Mouse (Mus musculus) stomach, postnatal 0 days (tissue): ENCODE results near the gene Stk25. TPM values are rescaled to one million over a fixed set of nuclear protein-coding genes. Genes with fewer than 3 reads are reported as not detected.
A peak's percentile ranks its signal among the peaks of the same experiment; 100 is the strongest.

Experiments
- ATAC-seq: fragments of 200-750 bp; cut with Nextera tagmentation; 2 replicates; pipeline ENCODE4 v1.8.0; 2017; ENCODE audit not compliant: low FRiP score, low TSS enrichment
- DNase-seq: peaks from one replicate; pipeline ENCODE4 v3.0.0-alpha.2; 2016; ENCODE audit warnings: low spot score
- H3K27ac ChIP-seq: fragments of 300-500 bp; sonication (generic); replicated peaks from 2 replicates; pipeline ENCODE4 v1.5.1; 2014; ENCODE audit warnings: mild to moderate bottlenecking, control low read depth
- H3K27me3 ChIP-seq: fragments of 300-500 bp; sonication (generic); 2 replicates; pipeline ENCODE4 v1.6.1; 2014; ENCODE audit warnings: low read length; ENCODE audit not compliant: control insufficient read depth, insufficient read depth
- H3K36me3 ChIP-seq: fragments of 300-500 bp; sonication (generic); 2 replicates; pipeline ENCODE4 v1.6.1; 2014; ENCODE audit warnings: low read length, mixed read lengths; ENCODE audit not compliant: control insufficient read depth, insufficient read depth
- H3K4me1 ChIP-seq: fragments of 300-500 bp; sonication (generic); replicated peaks from 2 replicates; pipeline ENCODE4 v1.6.1; 2014; ENCODE audit warnings: antibody characterized with exemption; ENCODE audit not compliant: control insufficient read depth, insufficient read depth
- H3K4me2 ChIP-seq: fragments of 300-500 bp; sonication (generic); replicated peaks from 2 replicates; pipeline ENCODE4 v1.6.1; 2014; ENCODE audit warnings: low read depth, mild to moderate bottlenecking, control low read depth, moderate library complexity
- H3K4me3 ChIP-seq: fragments of 300-500 bp; sonication (generic); 2 replicates; pipeline ENCODE4 v1.5.1; 2014; ENCODE audit warnings: low read depth, low read length, control low read depth
- H3K9ac ChIP-seq: fragments of 300-500 bp; sonication (generic); 2 replicates; pipeline ENCODE4 v1.6.1; 2014; ENCODE audit warnings: mild to moderate bottlenecking, low read length, control low read depth, mixed read lengths
- H3K9me3 ChIP-seq: fragments of 300-500 bp; sonication (generic); 2 replicates; pipeline ENCODE4 v1.6.1; 2016; ENCODE audit warnings: low read length; ENCODE audit not compliant: control insufficient read depth
- CTCF ChIP-seq: IDR thresholded peaks from 2 replicates; pipeline ENCODE4 v1.5.1; 2016; ENCODE audit warnings: antibody characterized with exemption, low read depth, mild to moderate bottlenecking, moderate library complexity
- EP300 ChIP-seq: optimal IDR thresholded peaks from 2 replicates; pipeline ENCODE3; 2016; ENCODE audit warnings: antibody characterized with exemption
- WGBS: fragments of 180-500 bp; shearing (Covaris S2); extraction: QIAGEN DNeasy Blood & Tissue Kit; methylation state at CpG from one replicate; pipeline ENCODE4 v1.1.7; 2014; 5-methylcytosine and 5-hydroxymethylcytosine counted together
- polyA plus RNA-seq: library from polyadenylated mRNA; unstranded; fragments of >200 nt; fragmentation: Nextera tagmentation; extraction: Ambion mirVana; gene quantifications from 2 replicates; pipeline ENCODE4 v1.2.1, GENCODE M21; 2015

Stk25 gene
- polyA plus RNA-seq, 1 experiment from 2014 or later = 107 TPM

DNA sequence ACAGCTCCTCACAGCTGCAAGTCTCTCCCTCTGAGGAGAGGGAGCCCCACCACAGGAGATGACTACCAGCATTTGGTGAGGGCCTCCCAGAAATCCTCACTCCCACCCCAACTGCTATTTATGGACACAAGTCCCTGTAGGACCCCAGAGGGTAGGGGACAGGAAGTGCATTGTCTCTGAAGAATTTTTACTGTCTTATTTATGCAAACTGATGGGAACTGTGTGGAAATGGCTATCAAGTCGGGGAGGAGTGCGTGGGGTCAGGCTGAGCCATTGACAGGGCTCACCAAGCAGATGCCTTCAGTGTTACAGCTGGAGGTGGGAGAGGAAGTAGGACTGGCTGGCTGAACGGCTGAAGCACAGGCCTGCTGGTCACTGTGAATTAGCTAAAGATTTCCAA is 38.9 kb upstream of the Stk25 start:
- no peak overlapping the region for H3K27ac ChIP-seq
- H3K36me3 ChIP-seq = no peaks in the 10 kb centered on the region; the same call in 1 of the 2 replicates
- H3K4me3 ChIP-seq = no peak overlapping the region
- H3K4me1 ChIP-seq = no peaks in the 10 kb centered on the region
- H3K9me3 ChIP-seq = no peaks in the 10 kb centered on the region
- H3K9ac ChIP-seq = no peak overlapping the region
- DNase-seq = no peak
- WGBS = 32% methylated on average over 3 of the region's 3 CpGs
- H3K4me2 ChIP-seq = no peak overlapping the region
- ATAC-seq = no peak
- no peak for TF ChIP-seq EP300
- TF ChIP-seq CTCF = no peak
- H3K27me3 ChIP-seq = no peaks in the 10 kb centered on the region

- Histone ChIP-seq H3K27ac (peak overlapping the region; percentile 35; the same call in 1 of the 2 replicates), H3K27me3 (no peaks in the 10 kb centered on the region), H3K9me3 (no peaks in the 10 kb centered on the region), H3K4me3 (no peak overlapping the region), H3K4me2 (no peak overlapping the region), H3K4me1 (no peaks in the 10 kb centered on the region), H3K9ac (no peak overlapping the region), H3K36me3 (no peaks in the 10 kb centered on the region; the same call in none of the 2 replicates)
- TF ChIP-seq EP300 (no peak), CTCF (no peak)
- WGBS = 58% methylated on average over 6 of the region's 6 CpGs
- no peak for DNase-seq
- ATAC-seq = no peak; the same call in 1 of the 2 replicates
Observed at GRCm38 (mm10) chr1:93694966-93695365, 36.5 kb upstream of the Stk25 start.

DNA sequence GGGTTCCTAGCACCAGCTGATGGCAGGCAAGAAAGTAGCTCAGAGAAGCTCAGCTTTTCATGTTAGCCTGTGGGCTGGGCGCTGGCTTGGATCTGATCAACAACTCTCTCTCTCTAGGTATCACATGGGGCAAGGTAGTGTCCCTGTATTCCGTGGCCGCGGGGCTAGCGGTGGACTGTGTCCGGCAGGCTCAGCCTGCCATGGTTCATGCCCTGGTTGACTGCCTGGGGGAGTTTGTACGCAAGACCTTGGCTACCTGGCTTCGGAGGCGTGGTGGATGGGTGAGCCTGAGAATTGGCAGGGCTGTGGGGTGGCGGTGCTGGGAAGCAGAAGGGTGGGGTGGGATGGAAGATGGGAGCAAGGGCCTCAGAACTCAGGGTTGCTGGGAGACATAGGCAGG is 35.5 kb upstream of the Stk25 start:
- Histone ChIP-seq H3K4me2 (no peak overlapping the region), H3K27ac (0 out of 2 replicates have a peak overlapping the region, but pooled peaks have one; percentile 4), H3K36me3 (no peaks in the 10 kb centered on the region; the same call in none of the 2 replicates), H3K9me3 (no peaks in the 10 kb centered on the region), H3K4me3 (no peak overlapping the region), H3K9ac (no peak overlapping the region), H3K4me1 (no peaks in the 10 kb centered on the region), H3K27me3 (no peaks in the 10 kb centered on the region)
- DNase-seq = no peak
- WGBS = 94% methylated on average over 10 of the region's 10 CpGs
- ATAC-seq = no peak
- TF ChIP-seq EP300 (no peak), CTCF (no peak)

DNA sequence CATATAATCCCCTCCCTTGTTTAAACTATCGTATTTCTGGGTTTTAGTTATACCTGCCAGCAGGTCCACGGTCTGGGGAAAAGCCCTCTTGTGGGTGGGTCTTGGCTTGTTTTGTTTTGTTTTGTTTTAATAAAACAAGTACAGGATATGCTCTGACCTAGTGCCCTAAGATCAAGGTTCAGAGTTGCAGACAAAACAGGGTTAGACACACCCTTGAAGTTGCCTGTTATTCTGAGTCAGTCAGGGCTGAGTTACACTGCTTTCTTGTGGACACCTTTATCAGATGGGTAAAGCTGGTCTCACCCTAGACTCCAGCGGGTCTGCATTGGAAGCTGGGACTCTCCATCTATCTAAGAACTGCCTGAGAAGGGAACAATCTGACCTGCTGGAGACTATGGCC is 35.0 kb upstream of the Stk25 start:
- H3K9ac ChIP-seq = no peak overlapping the region
- peaks cover 2% of the 10 kb centered on the region for H3K36me3 ChIP-seq
- H3K27ac ChIP-seq = 0 out of 2 replicates have a peak overlapping the region, but pooled peaks have one; percentile 4
- WGBS = 57% methylated on average over 3 of the region's 3 CpGs
- no peak for TF ChIP-seq EP300
- TF ChIP-seq CTCF = no peak
- no peak for DNase-seq
- peak; percentile 57 for ATAC-seq
- H3K4me1 ChIP-seq = no peaks in the 10 kb centered on the region
- H3K27me3 ChIP-seq = no peaks in the 10 kb centered on the region
- no peak overlapping the region for H3K4me2 ChIP-seq
- H3K4me3 ChIP-seq = no peak overlapping the region
- H3K9me3 ChIP-seq = no peaks in the 10 kb centered on the region

DNA sequence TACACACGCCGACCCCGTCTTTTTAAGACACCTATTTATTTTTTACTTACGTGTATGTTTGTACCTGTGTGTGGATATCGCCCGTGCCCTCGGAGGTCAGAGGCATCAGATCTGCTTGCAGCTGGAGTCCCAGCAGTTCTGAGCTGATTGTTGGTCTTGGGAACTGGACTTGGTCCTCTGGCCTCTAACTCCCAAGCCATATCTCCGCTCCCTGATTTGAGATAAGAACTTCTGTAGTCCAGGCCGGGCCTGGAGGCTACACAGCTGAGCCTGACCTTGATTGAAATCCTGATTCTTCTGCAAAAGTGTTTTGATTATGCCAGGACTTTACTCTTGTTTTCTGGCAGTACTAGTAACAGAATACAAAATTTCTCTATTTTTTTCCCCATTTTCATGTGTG is 34.3 kb upstream of the Stk25 start:
- TF ChIP-seq EP300 = no peak
- TF ChIP-seq CTCF = no peak
- H3K9ac ChIP-seq = no peak overlapping the region
- no peak overlapping the region for H3K4me2 ChIP-seq
- no peaks in the 10 kb centered on the region for H3K9me3 ChIP-seq
- no peak overlapping the region for H3K27ac ChIP-seq
- H3K4me3 ChIP-seq = no peak overlapping the region
- whole genome bisulfite sequencing = 77% methylated on average over 9 of the region's 9 CpGs
- no peaks in the 10 kb centered on the region for H3K27me3 ChIP-seq
- ATAC-seq (no peak), DNase-seq (no peak)
- H3K4me1 ChIP-seq = no peaks in the 10 kb centered on the region
- H3K36me3 ChIP-seq = peaks cover 3% of the 10 kb centered on the region

GRCm38 (mm10) chr1:93691786-93692357 is 33.4 kb upstream of the Stk25 start:
- H3K4me3 ChIP-seq = no peak overlapping the region
- no peak overlapping the region for H3K27ac ChIP-seq
- H3K27me3 ChIP-seq = no peaks in the 10 kb centered on the region
- peaks cover 2% of the 10 kb centered on the region; the same call in 1 of the 2 replicates for H3K4me1 ChIP-seq
- ATAC-seq = no peak; the same call in 1 of the 2 replicates
- TF ChIP-seq CTCF (no peak), EP300 (no peak)
- peaks cover 3% of the 10 kb centered on the region for H3K36me3 ChIP-seq
- no peak for DNase-seq
- no peak overlapping the region for H3K9ac ChIP-seq
- 63% methylated on average over 10 of the region's 10 CpGs for WGBS
- H3K9me3 ChIP-seq = no peaks in the 10 kb centered on the region
- no peak overlapping the region for H3K4me2 ChIP-seq
